Mouse (Mus musculus) adrenal gland, postnatal 14 days (tissue): ENCODE data around the gene Stxbp6. TPM values are rescaled to one million over a fixed set of nuclear protein-coding genes. Genes with fewer than 3 reads are reported as not detected.
"Not testable (repeated sequence)": the region's sequence is repeated elsewhere in the genome, so short reads cannot be mapped to it uniquely, and the experiment has no call there.

Experiments used
- DNase-seq: peaks from one replicate; pipeline ENCODE4 v3.0.0; 2021; ENCODE audit warnings: mixed read lengths
- total RNA-seq: library from RNA; stranded (reverse); gene quantifications from 2 replicates; pipeline ENCODE4 v1.2.3, GENCODE M21; 2021

Stxbp6 gene
- total RNA-seq, 1 experiment from 2014 or later, result 16.9 TPM

DNA sequence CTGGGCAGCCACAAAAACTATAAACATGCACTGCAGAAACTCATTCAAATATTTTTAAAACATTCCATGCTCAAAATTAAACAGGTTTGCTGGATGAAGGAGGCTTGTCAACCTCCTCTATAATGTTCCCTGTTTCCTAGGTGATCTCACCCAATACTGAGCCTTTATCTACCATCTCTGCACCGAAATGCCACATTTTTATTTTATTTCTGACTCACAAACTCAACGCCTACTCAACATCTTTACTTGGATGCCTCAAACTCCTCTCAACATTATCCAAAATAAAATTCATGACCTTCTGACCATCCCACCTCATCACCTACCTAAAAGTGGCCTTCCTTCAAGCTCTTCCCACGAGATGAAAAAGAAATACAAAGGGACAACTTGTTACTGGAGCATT lies 18.1 kb downstream of the Stxbp6 start:
- no peak for DNase-seq

DNA sequence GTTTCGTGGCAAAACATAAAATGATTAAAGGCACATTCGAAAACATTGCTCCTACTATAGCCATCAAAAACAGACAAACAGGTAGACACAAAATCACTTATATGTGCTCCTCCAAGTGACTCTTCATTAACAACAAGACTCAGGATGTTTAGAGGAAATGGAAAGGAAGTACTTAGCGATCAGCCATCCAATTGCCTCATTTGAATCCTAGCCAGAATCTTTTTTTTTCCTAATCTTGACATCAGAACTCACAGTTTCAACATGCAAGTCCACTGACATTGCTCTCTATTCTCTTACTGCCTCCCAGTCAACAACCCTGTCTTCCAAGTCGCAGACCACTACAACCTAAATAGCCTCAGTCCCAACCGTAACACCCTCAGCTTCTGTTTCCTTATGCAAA lies 21.2 kb downstream of the Stxbp6 start:
- no peak for DNase-seq

DNA sequence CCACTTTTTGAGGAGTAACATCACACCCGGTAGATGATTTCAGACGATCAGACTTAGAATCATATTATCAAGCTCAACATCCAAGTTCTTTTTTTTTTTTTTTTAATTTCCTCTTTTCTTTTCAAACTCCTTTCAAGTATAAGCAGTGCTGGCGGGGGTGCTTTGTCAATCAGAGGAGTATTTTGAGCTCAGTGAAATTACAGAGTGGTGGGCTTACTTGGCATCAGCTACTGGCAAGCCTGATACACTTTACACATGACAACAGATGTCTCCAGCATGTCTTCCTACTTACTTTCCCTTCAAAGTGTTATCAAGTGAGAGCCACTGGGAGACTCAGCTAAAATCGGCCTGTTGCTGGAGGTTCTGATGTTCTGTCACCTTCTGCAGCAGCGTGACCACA lies 21.6 kb downstream of the Stxbp6 start:
- no peak for DNase-seq

DNA sequence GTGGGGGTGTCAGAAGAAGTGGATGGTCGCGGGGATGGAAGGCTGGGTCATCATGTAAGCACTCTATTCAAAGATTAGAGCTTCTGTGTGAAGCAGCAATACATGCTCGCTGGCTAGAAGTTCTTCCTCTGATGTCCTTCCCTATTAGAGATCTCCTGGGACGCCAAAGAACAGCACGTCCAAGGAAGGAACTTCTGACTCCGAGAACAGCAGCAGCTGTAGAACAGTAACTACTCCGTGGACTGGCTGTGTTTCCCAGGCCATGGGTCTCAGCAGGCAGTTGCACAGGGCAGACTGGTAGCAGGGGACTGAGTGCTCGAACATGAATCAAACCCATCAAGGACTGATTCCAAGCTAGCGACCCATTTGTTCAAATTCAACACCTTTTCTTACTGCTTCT lies 24.6 kb downstream of the Stxbp6 start:
- no peak for DNase-seq

DNA sequence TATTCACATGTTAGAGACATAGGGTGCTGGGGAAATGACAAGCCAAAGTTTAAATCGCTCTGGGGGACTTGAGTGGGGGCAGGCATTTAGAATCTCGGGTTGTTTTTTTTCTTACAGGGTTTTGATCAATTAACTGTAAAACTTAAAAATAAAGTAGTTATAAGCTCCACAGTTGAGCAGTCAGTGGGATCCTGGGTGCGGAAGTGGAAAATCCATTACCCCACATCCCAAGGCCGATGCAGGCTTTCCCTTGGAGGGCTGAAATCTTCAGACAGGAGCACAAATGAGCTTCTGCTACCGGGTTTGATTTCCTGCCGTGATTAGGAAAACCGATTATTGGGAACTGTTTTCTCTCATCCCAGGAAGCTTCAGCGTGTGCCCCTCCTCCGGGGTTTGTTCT lies 26.8 kb downstream of the Stxbp6 start:
- not testable (repeated sequence) for DNase-seq

DNA sequence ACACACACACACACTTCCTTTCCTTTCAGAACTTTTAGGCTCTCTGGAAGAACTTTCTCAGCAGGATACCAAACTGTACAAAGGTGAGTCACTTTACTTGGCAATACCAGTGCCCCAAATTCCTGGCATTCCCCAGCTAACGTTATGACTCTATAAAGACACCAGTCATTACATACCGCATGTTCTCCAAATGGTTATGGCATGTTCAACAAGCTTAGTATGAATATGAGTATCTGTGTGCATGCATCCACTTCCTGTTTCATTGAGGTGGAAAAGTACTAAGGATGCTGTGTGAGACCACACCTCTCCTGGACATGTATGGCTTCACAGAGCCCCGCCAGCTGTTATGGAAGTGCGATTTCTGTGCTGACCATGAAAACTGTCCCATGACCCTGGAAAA lies 27.3 kb downstream of the Stxbp6 start:
- peak; percentile 18 for DNase-seq

DNA sequence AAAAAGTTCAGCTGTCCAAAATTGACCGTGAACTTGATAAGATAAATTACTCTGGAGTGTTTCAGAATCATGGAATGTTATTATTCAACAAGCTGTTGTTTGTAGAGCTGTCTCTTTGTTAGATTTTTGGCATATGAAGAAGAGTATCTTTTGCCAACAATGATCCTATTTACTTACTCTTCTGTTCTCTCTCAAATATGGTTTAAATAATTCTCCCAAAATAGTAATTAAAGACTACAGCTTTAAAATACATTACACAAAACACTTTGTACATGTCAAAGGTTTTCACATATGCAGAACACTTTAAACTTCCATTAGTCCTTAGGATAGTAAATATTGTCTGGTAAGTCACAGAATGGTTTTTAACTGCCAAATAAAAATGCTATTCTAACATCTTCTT lies 29.9 kb downstream of the Stxbp6 start:
- no peak for DNase-seq

DNA sequence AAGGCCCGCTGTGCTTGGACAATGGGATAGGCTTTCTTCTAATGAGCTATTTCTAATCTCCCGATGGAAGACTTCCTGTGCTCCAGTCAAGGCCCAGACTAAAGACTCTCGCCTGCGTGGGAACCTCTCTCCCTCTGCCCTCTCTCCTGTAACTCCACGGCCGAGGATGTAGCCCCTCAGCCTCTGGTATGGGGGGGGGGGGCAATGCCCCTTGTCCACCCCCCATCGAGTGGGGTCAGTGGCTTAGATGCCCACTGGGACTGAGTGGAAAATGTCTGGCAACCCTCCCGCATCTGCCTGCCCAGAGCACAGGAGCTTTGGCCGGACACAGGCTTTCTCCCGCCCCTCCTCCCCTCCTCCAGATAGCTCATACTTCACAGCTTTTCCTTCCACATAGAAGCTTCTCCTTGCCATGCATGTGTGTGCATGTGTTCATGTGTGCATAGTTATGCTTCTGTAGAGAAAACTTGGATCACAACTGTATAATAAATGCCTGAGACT lies 31.9 kb downstream of the Stxbp6 start:
- no peak for DNase-seq

DNA sequence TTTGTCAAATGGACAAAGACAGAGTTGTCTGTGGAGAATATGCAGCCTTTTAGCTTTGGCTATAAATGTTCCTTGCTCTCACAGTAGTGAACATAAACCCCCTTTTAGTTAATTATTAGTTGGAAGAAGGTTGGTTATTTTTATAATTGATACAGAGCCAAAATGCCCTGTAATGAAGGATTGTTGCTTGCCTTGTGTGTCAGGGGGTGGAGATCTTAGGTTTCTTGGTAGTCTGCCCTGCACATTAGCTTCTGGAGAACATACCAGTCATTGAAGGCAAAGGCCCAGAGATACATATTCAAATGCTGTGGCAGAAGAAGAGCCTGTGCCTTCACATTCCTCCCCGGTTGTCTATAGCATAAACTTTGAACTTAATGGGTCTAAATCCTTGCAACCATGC lies 37.0 kb downstream of the Stxbp6 start:
- DNase-seq, result no peak

DNA sequence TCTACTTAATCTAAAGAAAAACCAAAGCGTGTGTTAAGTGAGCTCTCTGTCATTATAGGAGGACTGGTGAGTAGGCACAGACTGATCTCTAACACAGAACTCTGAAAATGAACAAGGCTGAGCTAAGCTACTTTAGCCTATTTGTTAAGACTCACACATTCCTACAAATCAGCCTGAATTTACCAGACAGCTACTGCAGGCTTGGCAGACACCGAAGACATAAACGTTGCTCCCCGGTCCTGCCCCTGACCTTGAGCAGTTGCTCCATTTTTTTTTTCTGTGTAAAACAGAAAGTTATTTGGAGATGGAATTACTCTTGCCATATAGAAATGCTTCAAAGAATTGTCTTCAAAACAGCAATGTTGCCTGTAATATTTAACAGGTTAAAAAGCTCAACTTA lies 37.4 kb downstream of the Stxbp6 start:
- no peak for DNase-seq

DNA sequence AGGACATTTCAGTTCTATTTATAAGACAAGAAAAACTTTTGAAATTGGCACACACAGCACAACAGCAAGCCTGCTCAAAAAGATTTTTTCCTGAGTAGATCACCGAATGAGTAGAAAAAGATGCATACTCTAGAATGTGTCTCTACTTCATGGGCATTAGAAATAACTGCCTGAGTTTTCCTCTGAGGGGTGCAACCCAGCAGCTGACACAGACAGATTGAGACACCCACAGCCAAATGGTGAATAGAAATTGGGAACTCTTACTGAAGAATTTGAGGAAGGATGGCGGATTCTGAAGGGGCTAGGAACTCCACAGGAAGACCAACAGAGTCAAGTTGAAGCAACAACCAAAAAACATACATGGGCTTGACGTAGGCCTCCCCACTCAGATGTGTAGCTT lies 43.8 kb downstream of the Stxbp6 start:
- DNase-seq, result no peak

DNA sequence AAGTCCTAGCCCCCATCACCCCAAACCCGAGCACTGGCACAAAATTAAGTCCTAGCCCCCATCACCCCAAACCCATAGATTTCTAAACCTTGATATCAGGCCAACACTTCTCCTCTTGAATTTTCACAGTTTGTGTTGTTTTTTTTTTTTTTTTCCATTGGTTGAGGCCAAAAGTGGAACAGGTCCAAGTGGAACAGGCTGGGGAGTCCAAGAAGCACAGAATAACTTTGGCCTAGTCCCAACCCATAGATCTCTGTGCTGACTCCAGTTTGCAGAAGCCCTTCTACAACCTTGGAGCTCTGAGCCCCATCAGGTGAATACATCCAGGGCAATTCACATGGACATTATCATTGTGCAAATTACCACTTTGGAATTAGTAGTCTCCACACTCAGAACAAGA lies 48.2 kb downstream of the Stxbp6 start:
- no peak for DNase-seq

DNA sequence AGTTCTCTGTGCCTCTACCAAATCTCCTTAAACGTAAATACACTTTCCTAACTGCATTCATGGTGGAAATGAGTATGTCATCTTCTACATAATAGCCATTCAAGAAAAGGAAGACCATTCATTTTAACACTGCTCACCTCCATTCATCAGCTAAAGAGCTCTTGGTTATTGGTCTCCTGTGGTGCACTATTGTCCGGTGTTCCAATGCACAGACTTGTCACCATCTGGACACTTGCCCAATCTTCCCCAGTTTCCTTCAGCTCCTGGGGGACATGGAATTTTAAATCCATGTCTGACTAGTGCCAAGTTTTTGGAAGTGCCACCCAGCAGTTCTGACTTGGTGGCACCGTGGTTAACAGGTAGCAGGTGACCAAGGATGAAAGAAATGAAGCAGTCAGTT lies 54.5 kb downstream of the Stxbp6 start:
- DNase-seq, result no peak

DNA sequence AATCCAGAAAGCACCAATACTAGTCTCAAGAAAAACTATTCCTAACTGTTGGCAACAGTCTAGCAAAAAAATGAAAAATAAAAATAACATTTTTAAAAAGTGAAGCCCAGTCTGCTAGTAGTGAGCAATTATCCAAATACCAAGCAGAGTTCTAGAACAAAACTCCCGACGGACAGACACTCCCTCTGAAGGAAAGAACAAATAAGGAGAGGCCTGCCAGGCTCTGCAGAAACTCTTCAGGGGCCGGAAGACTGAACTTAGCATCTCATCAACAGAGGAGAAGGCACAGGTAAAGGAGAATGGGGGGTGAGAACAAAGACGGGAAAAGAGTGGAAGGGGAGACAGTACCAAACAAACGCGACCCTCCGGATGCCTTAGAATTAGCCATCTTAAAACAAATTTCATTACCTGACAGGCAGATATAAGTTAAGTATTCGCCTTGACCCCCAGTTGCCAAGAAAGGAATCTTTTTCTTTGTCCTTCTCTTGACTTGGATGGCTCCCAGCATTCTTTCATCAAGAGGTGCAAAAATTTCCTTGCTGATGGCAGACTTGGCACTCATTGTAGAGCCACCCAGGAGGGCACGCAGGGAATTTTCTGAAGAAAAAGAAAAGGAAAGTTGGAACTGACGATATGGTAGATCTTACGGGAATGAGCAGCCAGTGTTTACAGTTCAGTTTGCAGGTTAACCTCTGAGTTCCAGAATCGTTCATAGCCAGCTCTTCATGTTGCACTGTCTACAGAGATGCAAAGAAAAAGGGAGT lies 55.3 kb downstream of the Stxbp6 start:
- DNase-seq, result no peak

DNA sequence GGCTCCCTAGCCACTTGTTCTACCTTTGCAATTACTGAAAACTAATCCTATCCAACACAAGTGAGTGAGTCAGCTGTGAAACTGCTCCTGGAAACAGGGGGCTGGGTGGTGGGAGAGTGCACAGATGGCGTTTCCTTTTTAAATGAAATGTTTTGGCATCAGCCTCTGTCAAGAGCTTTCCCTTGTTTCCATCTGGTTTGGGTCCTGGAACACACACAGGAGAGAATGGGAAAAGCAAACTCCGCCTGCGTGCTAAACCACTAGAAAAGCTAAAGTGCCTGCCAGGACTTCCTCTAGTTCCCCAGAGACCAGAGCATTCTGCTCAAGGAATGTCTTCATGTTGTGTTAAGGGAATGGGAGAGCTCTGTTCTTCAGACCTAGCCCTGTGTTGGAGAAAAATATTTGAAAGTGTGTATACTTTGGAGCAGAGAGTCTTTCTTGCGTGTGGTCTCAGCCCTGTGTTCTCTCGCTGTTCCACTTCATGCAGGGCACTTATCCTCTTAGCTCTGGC lies 61.2 kb downstream of the Stxbp6 start:
- peak; percentile 24 for DNase-seq

DNA sequence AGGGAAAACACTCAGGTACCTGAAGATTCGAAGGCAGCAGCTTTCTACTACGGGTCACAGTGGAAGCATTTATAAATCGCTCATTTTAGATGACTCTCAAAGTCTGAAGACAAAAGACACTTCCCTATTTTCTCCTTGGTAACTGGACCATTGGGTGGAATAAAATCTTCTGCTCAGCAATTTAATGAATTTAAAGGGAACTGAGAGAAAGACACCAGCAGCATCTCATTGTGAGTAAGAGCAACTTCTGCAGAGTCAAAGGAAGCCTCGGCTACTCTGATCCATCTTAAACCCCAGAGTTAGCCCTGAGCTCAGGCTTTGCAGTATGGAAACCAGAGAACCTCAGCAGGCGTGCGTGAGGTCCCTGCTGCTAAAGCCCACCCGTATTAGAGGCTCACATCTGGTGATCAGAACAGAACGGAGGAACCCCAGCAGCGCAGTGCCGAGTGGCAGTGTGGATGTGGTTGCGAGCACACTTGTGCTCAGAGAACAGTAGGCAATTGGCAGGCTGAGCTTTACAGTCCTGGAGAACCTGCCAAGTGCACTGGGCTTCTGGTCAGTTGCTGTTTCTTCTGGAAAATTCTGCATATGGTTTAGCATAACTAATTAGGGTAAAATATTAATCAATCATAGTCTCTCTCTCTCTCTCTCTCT lies 62.9 kb downstream of the Stxbp6 start:
- DNase-seq, result no peak

DNA sequence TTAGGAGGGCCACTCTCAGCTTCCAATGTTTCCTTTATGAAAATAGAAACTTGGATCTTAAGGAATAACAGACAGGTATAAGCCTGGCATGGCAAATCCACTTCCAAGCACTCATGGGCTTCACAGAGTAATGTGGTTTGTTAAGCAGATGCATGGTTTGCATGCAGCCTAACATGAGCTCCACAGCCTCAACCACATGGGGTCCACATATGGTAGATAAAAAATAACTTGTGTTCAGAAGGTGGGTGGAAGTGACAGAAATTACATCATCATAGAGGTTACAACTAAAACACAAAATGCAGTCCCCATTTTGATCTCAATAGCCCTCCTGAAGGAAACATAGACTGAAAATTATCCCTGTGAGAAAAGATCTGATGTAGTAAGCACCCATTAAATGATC lies 63.5 kb downstream of the Stxbp6 start:
- no peak for DNase-seq

DNA sequence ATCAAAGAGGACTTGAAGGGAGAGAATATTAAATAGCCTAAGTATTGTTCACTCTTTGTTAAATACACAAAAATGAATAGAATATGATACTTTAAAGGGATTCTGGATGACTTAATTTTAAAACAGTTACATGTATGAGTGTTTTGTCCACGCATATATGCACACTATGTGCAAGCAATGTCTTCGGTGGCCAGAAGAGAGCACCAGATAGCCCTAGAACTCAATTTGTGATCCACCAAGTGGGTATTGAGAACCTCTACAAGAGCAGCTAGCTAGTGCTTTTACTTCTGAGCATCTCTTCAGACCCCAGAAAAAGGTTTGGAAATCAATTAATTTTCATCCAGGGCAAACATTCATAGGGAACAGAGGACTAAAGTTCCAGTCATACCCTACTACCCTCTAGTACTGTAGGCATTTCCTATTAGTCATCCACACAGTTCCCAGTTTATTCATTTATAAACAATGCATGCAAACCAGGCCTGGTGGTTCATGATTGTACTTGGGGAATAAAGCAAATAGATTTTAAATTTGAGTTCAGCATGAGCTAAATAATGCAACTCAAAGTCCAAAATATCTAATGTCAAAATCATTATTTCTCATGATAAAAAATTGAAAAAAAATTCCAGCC lies 64.4 kb downstream of the Stxbp6 start:
- no peak for DNase-seq

DNA sequence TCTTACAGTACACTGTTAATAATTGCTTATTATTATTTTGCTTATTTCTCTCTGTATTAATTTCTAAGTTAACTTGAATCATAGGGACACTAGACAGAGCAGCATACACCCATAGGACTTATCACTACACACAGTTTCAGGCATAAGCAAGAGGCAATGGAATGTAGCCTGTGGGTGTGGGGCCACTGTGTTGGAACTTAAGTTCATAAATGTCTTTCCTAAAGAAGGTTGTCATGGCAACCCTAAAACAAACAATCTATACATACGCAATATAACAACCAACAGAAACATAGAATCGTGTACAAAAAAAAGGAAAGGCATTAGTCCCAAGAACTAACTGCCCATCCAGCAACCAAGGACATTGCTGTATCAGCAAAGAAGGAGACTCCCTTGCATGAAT lies 67.9 kb downstream of the Stxbp6 start:
- no peak for DNase-seq

DNA sequence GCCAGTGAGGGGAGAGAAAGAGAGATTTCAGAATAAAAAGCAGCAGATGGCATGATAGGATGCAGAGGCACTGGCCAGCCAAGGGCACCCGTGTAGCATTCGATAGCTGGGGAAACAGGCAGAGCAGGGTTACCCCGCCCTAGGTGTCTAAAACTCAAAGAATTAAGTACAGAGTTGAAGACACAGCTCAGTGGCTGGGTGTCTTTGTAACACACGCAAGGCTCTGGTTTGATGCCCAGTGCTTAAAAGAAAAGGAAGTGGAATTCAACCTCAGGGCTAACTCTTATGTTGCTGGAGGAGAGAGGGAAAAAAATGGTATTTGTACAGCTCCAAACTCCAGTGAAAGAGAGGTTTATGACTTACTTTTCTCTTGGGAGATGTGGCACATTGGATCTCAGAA lies 68.5 kb downstream of the Stxbp6 start:
- no peak for DNase-seq

DNA sequence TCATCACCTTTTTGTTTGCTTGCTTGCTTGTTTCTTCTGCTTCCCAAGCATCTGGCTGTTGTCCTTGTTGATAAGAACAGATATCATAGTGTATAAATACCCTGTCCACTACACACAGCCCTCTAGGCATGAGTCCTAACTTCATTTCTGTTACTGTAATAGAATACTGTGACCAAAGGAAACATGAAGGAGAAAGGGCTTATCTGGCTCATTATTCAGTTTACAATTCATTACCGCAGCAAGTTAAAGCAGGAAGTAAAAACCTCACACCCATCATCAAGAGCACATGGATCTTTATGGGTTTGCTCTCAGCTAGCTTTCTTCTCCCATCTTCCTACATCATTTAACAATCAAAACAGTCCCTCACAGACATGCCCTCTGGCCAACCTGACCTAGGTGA lies 72.5 kb downstream of the Stxbp6 start:
- no peak for DNase-seq

DNA sequence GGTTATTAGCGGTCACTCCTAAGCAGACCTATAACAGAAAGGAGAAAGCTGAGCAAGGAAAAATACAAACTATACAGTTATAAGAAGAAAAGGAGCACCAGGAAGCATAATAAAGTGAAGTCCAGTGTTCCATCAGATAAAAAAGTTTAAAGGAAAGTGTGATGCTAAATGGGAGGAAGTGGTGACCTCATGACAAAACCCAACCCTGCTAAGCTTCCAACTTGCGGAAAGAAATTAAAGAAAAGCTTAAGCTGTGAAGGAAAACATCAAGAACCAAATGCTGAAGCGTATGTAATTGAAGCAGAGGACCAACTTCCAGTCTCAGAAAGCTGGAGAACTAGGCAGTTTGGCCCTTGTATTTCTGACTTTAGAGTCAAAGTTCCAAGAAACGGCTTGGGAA lies 77.1 kb downstream of the Stxbp6 start:
- DNase-seq, result no peak

DNA sequence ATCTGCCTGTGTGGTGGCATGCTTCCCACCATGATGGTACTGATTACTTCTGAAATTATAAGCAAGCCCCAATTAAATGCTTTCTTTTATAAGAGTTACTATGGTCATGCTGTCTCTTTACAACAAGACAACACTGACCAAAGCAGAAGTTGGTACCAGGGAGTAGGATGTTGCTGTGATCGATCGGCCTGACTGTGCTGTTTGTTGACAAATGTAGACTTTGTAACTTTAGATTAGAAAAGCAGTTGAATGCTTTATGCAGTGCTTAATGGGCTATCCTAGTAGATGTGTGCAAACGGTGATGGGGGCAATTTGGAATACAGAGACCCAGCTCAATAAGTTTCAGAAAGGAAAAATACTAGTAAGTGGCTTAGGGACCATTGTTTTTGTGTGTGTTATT lies 77.6 kb downstream of the Stxbp6 start:
- no peak for DNase-seq
